ENCODE assay signal across 8 mouse cellular contexts in genomic region chr13:67305822-67306672, GRCm38 (mm10). TPM values are rescaled to one million over a fixed set of nuclear protein-coding genes. Genes with fewer than 3 reads are reported as not detected.
DNase-seq lines count a peak whose midpoint lies in the region; ATAC-seq lines count a peak whose summit lies in the region.

TSS of gene Zfp457 (minus strand) at chr13:67306485.

- WGBS in hindbrain, embryonic 11.5 days, result 14% methylated on average over 16 of the region's 16 CpGs

- peak within 1 kb of the TSS; percentile 47 for H3K4me3 ChIP-seq in hindbrain, embryonic 11.5 days (ENCODE audit: low read depth, low read length)

- peak; percentile 89 for DNase-seq in Muller cell, postnatal 12 days (ENCODE audit: inconsistent ontology term)
- peak; percentile 93 for DNase-seq in cerebellum, adult 9-11 months
- peak; percentile 94 to 96 for DNase-seq in frontal cortex, adult 2 months (ENCODE audit: extremely low spot score in 1 of 2, low spot score in 1 of 2)
- DNase-seq in hindbrain, embryonic 11.5 days (ENCODE audit: low spot score), result peak; percentile 92
- DNase-seq in layer of hippocampus, postnatal 10 days (ENCODE audit: low spot score in 2 of 2), result peak; percentile 86 to 87
- peak; percentile 92 for DNase-seq in lung, postnatal 10 days
- peak; percentile 71 for DNase-seq in ovary, postnatal 36 days (ENCODE audit: low spot score)
- DNase-seq in thymus, postnatal 25 days, result peak; percentile 87

- peak within 1 kb of the TSS; percentile 72 for H3K4me2 ChIP-seq in hindbrain, embryonic 11.5 days (replicated peaks; ENCODE audit: low read depth, low read length)

- no peaks in the 10 kb centered on the region for H3K27me3 ChIP-seq in hindbrain, embryonic 11.5 days (ENCODE audit: control insufficient read depth, insufficient read depth, low read length)

- H3K4me1 ChIP-seq in hindbrain, embryonic 11.5 days (replicated peaks; ENCODE audit: control insufficient read depth, insufficient read depth, low read length), result no peaks in the 10 kb centered on the region

- peak; percentile 100 for ATAC-seq in hindbrain, embryonic 11.5 days (ENCODE audit: low FRiP score)

- peak within 1 kb of the TSS; percentile 62 for H3K9ac ChIP-seq in hindbrain, embryonic 11.5 days (ENCODE audit: low read depth, low read length)

- no peaks in the 10 kb centered on the region for H3K9me3 ChIP-seq in hindbrain, embryonic 11.5 days (ENCODE audit: control insufficient read depth, low read length)

- no peaks in the 10 kb centered on the region for H3K36me3 ChIP-seq in hindbrain, embryonic 11.5 days (ENCODE audit: control insufficient read depth, insufficient read depth, low read length)

- no peak within 1 kb of the TSS for H3K27ac ChIP-seq in hindbrain, embryonic 11.5 days (ENCODE audit: low read depth, low read length)

RNA-seq across cellular contexts. Expression of gene Zfp457, which starts in this region (rescaled TPM):
- 3.0 and 3.7 TPM in 2 replicates for polyA plus RNA-seq in frontal cortex, adult 2 months (2012; rRNA removed)
- polyA plus RNA-seq in hindbrain, embryonic 11.5 days (2014; fragmentation: Nextera tagmentation; extraction: Ambion mirVana), result 0.43 and 0.56 TPM in 2 replicates
- total RNA-seq in layer of hippocampus, postnatal 10 days (2021), result 1 to 10 TPM; 5.3 TPM

Comparison
In these comparisons a context has a peak if more than half of its experiments do, and no peak if none do; other contexts are left out.
1. Peak in DNase-seq, ATAC-seq, H3K4me3 ChIP-seq, H3K9ac ChIP-seq and H3K4me2 ChIP-seq in hindbrain, embryonic 11.5 days; RNA of the gene not detected or under 1 TPM.